Mouse (Mus musculus): Measurements from ENCODE around the gene Smarca1.

Smarca1 gene

GRCm38 (mm10) chrX:47764440-47764839, 128.3 kb downstream of the Smarca1 start:
- no peak for DNase-seq (ENCODE audit: low read depth)

GRCm38 (mm10) chrX:47760212-47760611, 132.6 kb downstream of the Smarca1 start:
- DNase-seq (ENCODE audit: low read depth), result no peak

Data from induced T-regulatory cell, adult 2 months (primary cell).